Mouse (Mus musculus) kidney, embryonic 15.5 days (tissue): ENCODE measurements at regions not wholly inside any gene's neighbourhood (a gene's known extent, or its start where the extent isn't known, plus 50 kb on each side); places are given as distances from the start of the nearest gene placed in this dataset.
A peak's percentile ranks its signal among the peaks of the same experiment; 100 is the strongest.

Experiments used
- ATAC-seq: fragments of 200-750 bp; cut with Nextera tagmentation; replicated peaks from 2 replicates; pipeline ENCODE4 v1.8.0; 2017; ENCODE audit warnings: moderate TSS enrichment; ENCODE audit not compliant: low FRiP score
- H3K27ac ChIP-seq: fragments of 300-500 bp; sonication (generic); 2 replicates; pipeline ENCODE4 v1.5.1; 2015; ENCODE audit warnings: mild to moderate bottlenecking, inconsistent platforms
- H3K27me3 ChIP-seq: fragments of 300-500 bp; sonication (generic); 2 replicates; pipeline ENCODE4 v1.6.1; 2015; ENCODE audit warnings: inconsistent platforms
- H3K36me3 ChIP-seq: fragments of 300-500 bp; sonication (generic); 2 replicates; pipeline ENCODE4 v1.6.1; 2015; ENCODE audit warnings: inconsistent platforms
- H3K4me1 ChIP-seq: fragments of 300-500 bp; sonication (generic); 2 replicates; pipeline ENCODE4 v1.6.1; 2015; ENCODE audit warnings: inconsistent platforms
- H3K4me2 ChIP-seq: fragments of 300-500 bp; sonication (generic); 2 replicates; pipeline ENCODE4 v1.6.1; 2015; ENCODE audit warnings: moderate library complexity, mild to moderate bottlenecking, inconsistent platforms
- H3K4me3 ChIP-seq: fragments of 300-500 bp; sonication (generic); replicated peaks from 2 replicates; pipeline ENCODE4 v1.5.1; 2015; ENCODE audit warnings: mild to moderate bottlenecking, inconsistent platforms
- H3K9ac ChIP-seq: fragments of 300-500 bp; sonication (generic); 2 replicates; pipeline ENCODE4 v1.6.1; 2015; ENCODE audit warnings: mild to moderate bottlenecking, inconsistent platforms
- H3K9me3 ChIP-seq: fragments of 300-500 bp; sonication (generic); replicated peaks from 2 replicates; pipeline ENCODE4 v1.6.1; 2016; ENCODE audit warnings: inconsistent platforms
- WGBS: fragments of 180-500 bp; shearing (Covaris S2); methylation state at CpG from one replicate; pipeline ENCODE4 v1.1.7; 2015; ENCODE audit warnings: mixed read lengths; 5-methylcytosine and 5-hydroxymethylcytosine counted together

DNA sequence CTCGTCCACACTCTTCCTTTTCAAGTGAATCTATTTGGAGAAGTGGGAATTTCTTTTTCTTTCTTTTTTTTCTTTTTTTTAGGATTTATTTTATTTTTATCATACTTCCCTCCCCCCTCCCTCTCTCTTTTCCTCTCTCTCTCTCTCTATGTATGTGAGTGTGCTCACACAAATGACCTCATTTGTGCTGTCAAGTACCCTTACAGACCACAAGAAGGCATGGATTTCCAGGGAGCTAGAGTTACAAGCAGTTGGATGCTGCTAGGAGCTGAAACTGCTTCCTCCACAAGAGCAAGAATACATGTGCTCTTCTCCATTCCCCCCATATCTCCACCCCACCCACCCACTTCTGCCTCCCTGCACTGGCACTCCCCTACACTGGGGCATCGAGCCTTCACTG, 94.6 kb upstream of the Man2a1 start:
- H3K27me3 ChIP-seq: no peaks in the 10 kb centered on the region
- H3K4me2 ChIP-seq: no peak overlapping the region
- no peaks in the 10 kb centered on the region for H3K4me1 ChIP-seq
- H3K4me3 ChIP-seq: no peak overlapping the region
- 87% methylated on average over 2 of the region's 2 CpGs for WGBS
- no peaks in the 10 kb centered on the region for H3K36me3 ChIP-seq
- no peak for ATAC-seq
- H3K9me3 ChIP-seq: no peaks in the 10 kb centered on the region
- H3K27ac ChIP-seq: no peak overlapping the region
- H3K9ac ChIP-seq: no peak overlapping the region

DNA sequence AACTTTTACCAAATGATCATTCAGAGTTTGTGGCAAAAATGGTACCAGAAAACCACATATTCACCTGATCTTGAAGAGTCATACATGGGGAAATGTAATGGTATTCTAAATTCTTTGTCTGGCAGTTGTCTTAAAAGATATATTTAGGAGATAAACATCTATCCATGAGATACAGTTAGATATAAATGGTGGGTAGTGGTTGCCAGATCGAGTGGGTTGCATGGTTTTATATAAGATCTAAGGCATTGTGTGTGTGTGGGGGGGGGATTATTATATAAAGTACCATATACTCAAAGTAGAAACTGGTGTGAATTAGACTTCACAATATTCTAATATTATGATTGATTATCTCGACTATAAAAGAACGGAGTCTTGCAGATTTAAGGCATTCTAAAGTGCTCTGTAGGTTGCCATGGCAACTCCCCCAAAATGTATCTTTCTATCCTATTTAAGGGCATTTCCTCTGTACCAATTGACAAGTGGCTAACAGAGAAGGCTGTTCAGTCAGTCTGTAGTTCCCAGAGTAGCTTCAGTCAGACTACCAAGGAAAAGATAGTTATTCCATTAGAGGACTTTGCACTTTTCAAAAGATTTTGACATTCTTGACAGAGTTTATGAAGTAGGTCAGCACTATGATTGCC, 89.3 kb upstream of the Man2a1 start:
- H3K36me3 ChIP-seq: no peaks in the 10 kb centered on the region
- no peak overlapping the region for H3K9ac ChIP-seq
- H3K27me3 ChIP-seq: no peaks in the 10 kb centered on the region
- WGBS: 90% methylated on average over 3 of the region's 3 CpGs
- no peak overlapping the region for H3K27ac ChIP-seq
- no peak overlapping the region for H3K4me3 ChIP-seq
- ATAC-seq: no peak
- H3K4me2 ChIP-seq: no peak overlapping the region
- H3K9me3 ChIP-seq: no peaks in the 10 kb centered on the region
- H3K4me1 ChIP-seq: no peaks in the 10 kb centered on the region

- Histone ChIP-seq H3K4me2 (no peak overlapping the region), H3K27me3 (no peaks in the 10 kb centered on the region), H3K9me3 (no peaks in the 10 kb centered on the region), H3K4me3 (no peak overlapping the region), H3K9ac (no peak overlapping the region), H3K4me1 (no peaks in the 10 kb centered on the region), H3K36me3 (no peaks in the 10 kb centered on the region), H3K27ac (no peak overlapping the region)
- no peak for ATAC-seq
- WGBS: 78% methylated on average over 8 of the region's 8 CpGs
Observed at GRCm38 (mm10) chr17:64522213-64522612, 78.3 kb upstream of the Man2a1 start.

DNA sequence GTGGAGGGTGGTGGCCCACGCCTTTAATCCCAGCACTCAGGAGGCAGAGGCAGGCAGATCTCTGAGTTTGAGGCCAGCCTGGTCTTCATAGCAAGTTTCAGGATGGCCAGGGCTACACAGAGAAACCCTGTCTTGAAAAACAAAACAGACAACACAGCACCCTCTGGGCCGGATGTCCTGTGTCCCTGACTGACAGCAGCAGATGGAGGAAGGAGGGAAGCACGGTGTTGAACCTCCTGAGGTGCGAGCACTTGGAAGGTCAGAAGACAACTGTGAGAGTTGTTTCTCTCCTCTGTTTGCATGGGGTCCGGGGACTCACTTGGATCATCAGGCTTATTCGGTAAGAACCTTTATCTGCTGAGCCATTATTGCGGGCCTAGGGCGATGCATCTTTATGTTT, 76.6 kb upstream of the Man2a1 start:
- no peaks in the 10 kb centered on the region for H3K27me3 ChIP-seq
- 89% methylated on average over 8 of the region's 8 CpGs for WGBS
- H3K9me3 ChIP-seq: no peaks in the 10 kb centered on the region
- no peak overlapping the region for H3K4me3 ChIP-seq
- H3K36me3 ChIP-seq: no peaks in the 10 kb centered on the region
- H3K9ac ChIP-seq: no peak overlapping the region
- H3K27ac ChIP-seq: no peak overlapping the region
- H3K4me2 ChIP-seq: no peak overlapping the region
- no peaks in the 10 kb centered on the region for H3K4me1 ChIP-seq
- ATAC-seq: no peak

GRCm38 (mm10) chr17:64527817-64528216, 72.7 kb upstream of the Man2a1 start:
- Histone ChIP-seq H3K9me3 (no peaks in the 10 kb centered on the region), H3K27me3 (no peaks in the 10 kb centered on the region), H3K4me3 (no peak overlapping the region), H3K9ac (no peak overlapping the region), H3K4me2 (no peak overlapping the region), H3K4me1 (no peaks in the 10 kb centered on the region), H3K27ac (no peak overlapping the region), H3K36me3 (no peaks in the 10 kb centered on the region)
- 75% methylated on average over 7 of the region's 7 CpGs for WGBS
- ATAC-seq: no peak

DNA sequence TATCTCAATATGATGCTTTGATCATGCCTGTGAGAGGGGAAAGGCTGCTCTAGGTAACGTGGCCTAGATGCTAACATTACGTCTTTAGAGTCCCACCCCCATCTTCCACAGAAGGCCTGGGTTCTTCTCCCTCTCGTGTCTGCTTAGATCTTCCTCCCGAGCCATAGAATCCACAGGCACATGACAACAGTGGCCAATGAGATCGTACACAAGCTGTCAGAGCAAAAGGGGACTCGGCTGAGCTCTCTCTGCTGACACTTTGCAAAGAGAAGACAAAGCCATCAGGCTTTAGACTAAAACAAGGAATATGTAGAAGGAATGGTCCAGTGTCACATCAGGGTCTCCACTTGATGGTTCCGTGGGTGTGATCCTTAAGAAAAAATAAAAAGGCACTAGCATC, 72.1 kb upstream of the Man2a1 start:
- Histone ChIP-seq H3K9ac (no peak overlapping the region), H3K27ac (no peak overlapping the region), H3K36me3 (no peaks in the 10 kb centered on the region), H3K4me2 (no peak overlapping the region), H3K27me3 (no peaks in the 10 kb centered on the region), H3K4me1 (no peaks in the 10 kb centered on the region), H3K9me3 (no peaks in the 10 kb centered on the region), H3K4me3 (no peak overlapping the region)
- no peak for ATAC-seq
- WGBS: 91% methylated on average over 7 of the region's 7 CpGs

DNA sequence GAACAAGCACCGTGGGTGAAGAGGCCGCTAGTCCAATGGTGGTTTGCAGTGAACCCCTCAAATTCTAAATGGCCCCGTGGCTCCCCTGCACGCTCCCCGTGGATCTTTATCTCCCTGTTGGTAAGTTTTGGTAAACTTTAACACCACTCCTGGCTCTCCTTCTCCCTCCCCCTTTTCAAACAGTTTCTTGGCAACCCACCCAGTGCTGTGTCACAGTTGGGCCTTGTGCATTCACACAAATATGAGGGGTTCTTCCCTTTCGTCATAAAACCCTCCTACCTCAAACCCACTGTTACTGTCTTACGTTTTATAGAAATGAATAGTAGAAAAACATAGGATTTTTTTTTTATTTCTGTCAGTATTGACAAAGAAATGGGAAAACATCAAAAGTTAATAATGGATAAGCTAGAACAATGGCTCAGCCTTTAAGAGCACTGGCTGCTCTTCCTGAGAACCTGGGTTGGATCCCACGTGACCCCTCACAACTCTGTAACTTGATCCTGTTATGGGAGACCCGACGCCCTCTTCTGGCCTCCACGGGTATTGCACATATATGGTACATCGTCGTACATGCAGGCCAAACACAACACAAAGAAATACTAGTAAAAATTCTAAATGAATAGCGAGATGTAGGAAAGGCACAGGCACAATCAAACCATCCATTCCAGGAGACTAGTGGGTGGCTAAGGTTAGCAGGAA, 71.1 kb upstream of the Man2a1 start:
- H3K9ac ChIP-seq: no peak overlapping the region
- H3K4me1 ChIP-seq: no peaks in the 10 kb centered on the region
- 83% methylated on average over 14 of the region's 14 CpGs for WGBS
- H3K9me3 ChIP-seq: no peaks in the 10 kb centered on the region
- no peak overlapping the region for H3K4me2 ChIP-seq
- H3K36me3 ChIP-seq: no peaks in the 10 kb centered on the region
- no peaks in the 10 kb centered on the region for H3K27me3 ChIP-seq
- no peak overlapping the region for H3K4me3 ChIP-seq
- ATAC-seq: no peak
- H3K27ac ChIP-seq: no peak overlapping the region

GRCm38 (mm10) chr17:64531150-64531549, 69.4 kb upstream of the Man2a1 start:
- H3K9ac ChIP-seq: no peak overlapping the region
- WGBS: 85% methylated on average over 7 of the region's 7 CpGs
- H3K36me3 ChIP-seq: no peaks in the 10 kb centered on the region
- H3K4me2 ChIP-seq: no peak overlapping the region
- H3K27ac ChIP-seq: no peak overlapping the region
- no peaks in the 10 kb centered on the region for H3K9me3 ChIP-seq
- no peak for ATAC-seq
- H3K4me3 ChIP-seq: no peak overlapping the region
- H3K4me1 ChIP-seq: no peaks in the 10 kb centered on the region
- H3K27me3 ChIP-seq: no peaks in the 10 kb centered on the region

GRCm38 (mm10) chr17:64534323-64534722, 66.2 kb upstream of the Man2a1 start:
- H3K4me2 ChIP-seq: no peak overlapping the region
- WGBS: 84% methylated on average over 4 of the region's 4 CpGs
- ATAC-seq: no peak

GRCm38 (mm10) chr17:64538520-64538953, 62.0 kb upstream of the Man2a1 start:
- no peak overlapping the region for H3K27ac ChIP-seq
- peak; percentile 67; the same call in 1 of the 2 replicates for ATAC-seq
- H3K4me3 ChIP-seq: no peak overlapping the region

More at GRCm38 (mm10) chr17:64534323-64534722, 66.2 kb upstream of the Man2a1 start:
- H3K4me3 ChIP-seq: no peak overlapping the region
- 0 out of 2 replicates have a peak, but pooled peaks cover 7% of the 10 kb centered on the region for H3K4me1 ChIP-seq
- no peaks in the 10 kb centered on the region for H3K36me3 ChIP-seq
- no peaks in the 10 kb centered on the region for H3K9me3 ChIP-seq
- H3K9ac ChIP-seq: no peak overlapping the region
- no peaks in the 10 kb centered on the region for H3K27me3 ChIP-seq
- no peak overlapping the region for H3K27ac ChIP-seq

GRCm38 (mm10) chr17:64540411-64540810, 60.1 kb upstream of the Man2a1 start:
- H3K9ac ChIP-seq: no peak overlapping the region
- no peak overlapping the region for H3K27ac ChIP-seq
- H3K9me3 ChIP-seq: no peaks in the 10 kb centered on the region
- no peaks in the 10 kb centered on the region for H3K36me3 ChIP-seq
- no peak overlapping the region for H3K4me3 ChIP-seq
- ATAC-seq: no peak
- H3K4me1 ChIP-seq: 0 out of 2 replicates have a peak, but pooled peaks cover 8% of the 10 kb centered on the region
- H3K4me2 ChIP-seq: no peak overlapping the region
- no peaks in the 10 kb centered on the region for H3K27me3 ChIP-seq
- WGBS: 91% methylated on average over 8 of the region's 8 CpGs

More at GRCm38 (mm10) chr17:64538520-64538953, 62.0 kb upstream of the Man2a1 start:
- peak overlapping the region; percentile 1; the same call in 1 of the 2 replicates for H3K4me2 ChIP-seq
- WGBS: 29% methylated on average over 10 of the region's 10 CpGs
- H3K9ac ChIP-seq: no peak overlapping the region
- H3K4me1 ChIP-seq: 0 out of 2 replicates have a peak, but pooled peaks cover 8% of the 10 kb centered on the region
- no peaks in the 10 kb centered on the region for H3K36me3 ChIP-seq
- H3K27me3 ChIP-seq: no peaks in the 10 kb centered on the region
- no peaks in the 10 kb centered on the region for H3K9me3 ChIP-seq

DNA sequence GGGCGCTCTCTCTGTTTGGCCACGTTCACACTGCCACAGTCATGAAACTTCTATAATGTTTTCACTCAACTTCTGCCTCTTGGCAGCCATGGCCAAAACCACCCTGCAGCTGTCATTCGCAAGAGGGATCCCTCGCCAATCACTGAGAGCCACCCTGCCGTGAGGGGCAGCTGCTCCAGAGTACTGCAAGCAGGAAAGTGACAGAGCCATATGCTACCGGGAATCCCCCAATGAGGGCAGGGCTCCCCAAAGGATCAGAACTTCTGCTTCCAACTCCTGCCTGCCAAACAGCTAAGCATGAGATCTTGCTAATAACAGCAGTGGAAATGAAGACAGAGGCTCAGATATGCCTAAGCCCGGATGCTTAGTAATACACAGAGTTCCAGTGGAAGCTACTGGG, 52.0 kb upstream of the Man2a1 start:
- no peak for ATAC-seq
- H3K9me3 ChIP-seq: no peaks in the 10 kb centered on the region
- H3K4me2 ChIP-seq: no peak overlapping the region
- H3K27me3 ChIP-seq: no peaks in the 10 kb centered on the region
- WGBS: 69% methylated on average over 7 of the region's 7 CpGs
- no peak overlapping the region for H3K4me3 ChIP-seq
- no peaks in the 10 kb centered on the region for H3K36me3 ChIP-seq
- no peak overlapping the region for H3K9ac ChIP-seq
- no peaks in the 10 kb centered on the region for H3K4me1 ChIP-seq
- H3K27ac ChIP-seq: no peak overlapping the region
